Mouse (Mus musculus): Measurements from ENCODE around the gene Trim30a. TPM values are rescaled to one million over a fixed set of nuclear protein-coding genes. Genes with fewer than 3 reads are reported as not detected.
A peak's percentile ranks its signal among the peaks of the same experiment; 100 is the strongest.
"Not testable (repeated sequence)": the region's sequence is repeated elsewhere in the genome, so short reads cannot be mapped to it uniquely, and the experiment has no call there.

The Trim30a gene
- 1.4 and 1.9 TPM in 2 replicates for polyA plus RNA-seq (2014; fragmentation: Nextera tagmentation; extraction: Ambion mirVana)

- H3K4me3 ChIP-seq (ENCODE audit: low read depth, low read length), result no peak within 1 kb of the TSS
- 66% methylated on average over 3 of the region's 3 CpGs for WGBS
- no peak within 1 kb of the TSS for H3K9ac ChIP-seq (replicated peaks; ENCODE audit: low read depth, low read length)
- no peaks in the 10 kb centered on the region for H3K27me3 ChIP-seq (ENCODE audit: control insufficient read depth, insufficient read depth, low read length)
- H3K36me3 ChIP-seq (ENCODE audit: control insufficient read depth, insufficient read depth, low read length), result no peaks in the 10 kb centered on the region
- ATAC-seq (ENCODE audit: insufficient number of reproducible peaks, insufficient read depth, low FRiP score, low read depth), result no peak
- no peak within 1 kb of the TSS for H3K4me2 ChIP-seq (replicated peaks; ENCODE audit: low read depth, low read length)
- no peaks in the 10 kb centered on the region for H3K4me1 ChIP-seq (ENCODE audit: control insufficient read depth, insufficient read depth, low read length)
- H3K27ac ChIP-seq (ENCODE audit: low read length), result no peak within 1 kb of the TSS
- no peaks in the 10 kb centered on the region for H3K9me3 ChIP-seq (ENCODE audit: control insufficient read depth, low read depth, low read length)
Measured at GRCm38 (mm10) chr7:104465065-104465744, at the start of gene Trim30a. Gene Trim30a (minus strand): TSS chr7:104465193.

DNA sequence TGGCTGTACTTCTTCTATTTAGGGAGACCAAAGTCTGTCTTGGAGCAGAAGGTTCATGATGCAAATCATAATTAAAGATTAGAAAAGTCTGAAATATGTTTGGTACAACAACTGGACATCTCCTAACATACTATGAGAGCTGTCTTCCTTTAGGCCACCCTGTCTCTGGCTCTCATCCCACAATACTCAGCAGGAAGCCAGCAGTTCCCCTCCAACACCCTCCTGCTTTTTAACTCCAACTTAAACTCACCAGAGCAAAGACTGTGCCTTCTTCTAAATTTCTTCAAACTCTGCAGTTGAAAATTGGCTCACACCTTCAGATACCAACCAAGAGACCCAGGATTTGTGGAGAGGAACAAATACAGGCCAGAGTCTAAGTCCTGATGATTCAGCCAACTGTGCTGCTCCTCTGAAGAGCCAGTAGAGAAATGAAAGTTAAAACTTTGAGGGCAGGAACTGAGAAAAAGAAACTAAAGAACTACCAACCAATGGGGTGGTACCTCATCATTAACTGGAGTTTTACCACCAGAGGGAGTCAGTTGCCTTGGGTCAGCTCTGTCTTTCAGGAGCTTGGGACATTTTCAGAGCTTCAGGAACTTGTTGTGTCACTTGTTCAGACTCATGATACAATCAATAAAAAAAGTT is 42.5 kb upstream of the Trim30a start, which contains the start of gene Trim30d:
TSS of gene Trim30d (minus strand) at position 429 of the 645 bp plus-strand sequence.
- not testable (repeated sequence) for H3K27me3 ChIP-seq (ENCODE audit: control insufficient read depth, insufficient read depth, low read length); ATAC-seq (ENCODE audit: insufficient number of reproducible peaks, insufficient read depth, low FRiP score, low read depth); H3K4me3 ChIP-seq (ENCODE audit: low read depth, low read length); H3K27ac ChIP-seq (ENCODE audit: low read length); H3K9ac ChIP-seq (replicated peaks; ENCODE audit: low read depth, low read length); H3K4me1 ChIP-seq (ENCODE audit: control insufficient read depth, insufficient read depth, low read length); H3K4me2 ChIP-seq (replicated peaks; ENCODE audit: low read depth, low read length); H3K36me3 ChIP-seq (ENCODE audit: control insufficient read depth, insufficient read depth, low read length); H3K9me3 ChIP-seq (ENCODE audit: control insufficient read depth, low read depth, low read length)

DNA sequence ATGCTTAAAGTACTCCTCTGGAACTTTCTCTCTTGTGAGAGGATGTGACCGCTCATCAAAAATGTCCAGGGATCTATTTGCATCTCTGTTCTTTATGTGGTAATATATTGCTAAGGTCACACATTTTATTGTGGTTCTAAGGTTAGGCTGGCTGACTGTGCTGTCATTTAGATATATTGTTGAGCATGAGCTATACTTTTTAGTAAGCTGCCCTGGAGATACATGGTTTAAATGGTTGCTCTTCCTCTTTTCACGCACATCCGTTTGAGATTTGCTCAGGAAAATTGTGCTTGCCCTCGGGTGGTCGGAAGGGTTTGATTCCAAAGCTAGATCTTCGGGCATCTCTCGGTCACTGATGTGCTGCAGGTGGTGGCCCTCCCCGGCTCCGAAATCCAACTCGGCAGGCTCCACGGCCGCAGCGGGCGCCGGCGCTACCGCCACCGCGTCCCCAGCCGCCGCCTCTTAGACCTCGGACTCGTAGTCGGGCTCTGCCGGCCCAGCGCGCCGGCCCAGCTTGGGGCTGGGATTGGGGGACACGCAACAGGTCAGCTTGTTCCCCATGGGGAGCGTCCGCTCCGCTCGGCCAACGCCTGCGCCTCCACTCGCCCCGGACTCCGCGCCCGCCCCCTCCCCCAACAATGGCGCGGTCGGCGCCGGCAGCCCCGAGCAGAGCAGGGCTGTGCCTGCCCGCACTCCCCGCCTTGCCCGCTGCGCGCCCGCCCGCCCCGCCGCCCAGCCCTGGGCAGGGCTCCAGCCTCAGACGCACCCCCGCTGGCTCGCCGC is 36.8 kb upstream of the Trim30a start:
- H3K9ac ChIP-seq (replicated peaks; ENCODE audit: low read depth, low read length), result no peak overlapping the region; the same call in 1 of the 2 replicates
- no peaks in the 10 kb centered on the region for H3K27me3 ChIP-seq (ENCODE audit: control insufficient read depth, insufficient read depth, low read length)
- no peaks in the 10 kb centered on the region for H3K9me3 ChIP-seq (ENCODE audit: control insufficient read depth, low read depth, low read length)
- ATAC-seq (ENCODE audit: insufficient number of reproducible peaks, insufficient read depth, low FRiP score, low read depth), result peak; percentile 93
- H3K4me2 ChIP-seq (replicated peaks; ENCODE audit: low read depth, low read length), result peak overlapping the region; percentile 51
- H3K4me1 ChIP-seq (ENCODE audit: control insufficient read depth, insufficient read depth, low read length), result no peaks in the 10 kb centered on the region
- no peak overlapping the region for H3K27ac ChIP-seq (ENCODE audit: low read length)
- peak overlapping the region; percentile 40 for H3K4me3 ChIP-seq (ENCODE audit: low read depth, low read length)
- H3K36me3 ChIP-seq (ENCODE audit: control insufficient read depth, insufficient read depth, low read length), result no peaks in the 10 kb centered on the region
- WGBS, result 2% methylated on average over 56 of the region's 59 CpGs

DNA sequence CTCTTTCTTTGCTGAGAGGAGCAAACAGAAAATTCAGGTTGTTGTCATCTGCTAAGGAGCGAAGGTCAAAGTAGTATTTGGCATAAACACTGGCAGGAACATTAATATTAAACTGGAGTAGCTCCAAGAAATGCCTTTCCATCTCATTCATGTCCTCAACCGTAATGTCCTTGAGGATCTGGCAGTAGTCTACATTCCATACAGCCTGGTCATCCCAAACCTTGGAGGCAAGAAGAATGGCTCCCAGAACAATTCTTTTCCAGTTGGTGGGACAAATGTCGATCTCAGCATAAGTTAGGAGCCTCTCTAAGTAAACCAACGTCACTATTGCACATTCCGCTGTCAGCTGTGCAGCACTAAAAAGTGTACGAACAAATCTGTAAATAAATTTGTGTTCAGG is 36.2 kb upstream of the Trim30a start:
- H3K27me3 ChIP-seq (ENCODE audit: control insufficient read depth, insufficient read depth, low read length); H3K9ac ChIP-seq (replicated peaks; ENCODE audit: low read depth, low read length); ATAC-seq (ENCODE audit: insufficient number of reproducible peaks, insufficient read depth, low FRiP score, low read depth); H3K9me3 ChIP-seq (ENCODE audit: control insufficient read depth, low read depth, low read length); H3K27ac ChIP-seq (ENCODE audit: low read length); H3K4me2 ChIP-seq (replicated peaks; ENCODE audit: low read depth, low read length); H3K36me3 ChIP-seq (ENCODE audit: control insufficient read depth, insufficient read depth, low read length); H3K4me3 ChIP-seq (ENCODE audit: low read depth, low read length); H3K4me1 ChIP-seq (ENCODE audit: control insufficient read depth, insufficient read depth, low read length): not testable (repeated sequence)
- WGBS, result 43% methylated on average over 6 of the region's 6 CpGs

DNA sequence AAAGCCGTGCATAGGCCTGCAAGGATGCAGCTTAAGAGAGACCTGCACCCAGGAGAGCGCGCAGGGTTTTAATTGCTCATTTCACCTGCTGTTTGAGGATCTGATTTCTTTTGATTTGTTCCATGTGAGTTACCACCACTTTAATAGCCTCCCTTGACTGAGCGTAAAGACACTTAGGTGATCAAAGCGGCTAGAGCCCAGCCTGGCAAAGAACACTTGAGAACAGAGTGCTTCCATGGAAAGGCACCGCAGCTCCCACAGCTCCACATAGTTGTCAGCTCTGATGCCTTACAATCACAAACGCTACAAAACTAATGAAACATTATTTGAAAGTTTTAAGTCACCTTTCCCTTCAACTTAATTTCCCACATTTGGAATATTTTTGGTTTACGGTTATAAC is 34.5 kb upstream of the Trim30a start:
- H3K9ac ChIP-seq (replicated peaks; ENCODE audit: low read depth, low read length); H3K36me3 ChIP-seq (ENCODE audit: control insufficient read depth, insufficient read depth, low read length); H3K27ac ChIP-seq (ENCODE audit: low read length); H3K4me1 ChIP-seq (ENCODE audit: control insufficient read depth, insufficient read depth, low read length); H3K27me3 ChIP-seq (ENCODE audit: control insufficient read depth, insufficient read depth, low read length); H3K4me2 ChIP-seq (replicated peaks; ENCODE audit: low read depth, low read length); ATAC-seq (ENCODE audit: insufficient number of reproducible peaks, insufficient read depth, low FRiP score, low read depth); H3K4me3 ChIP-seq (ENCODE audit: low read depth, low read length); H3K9me3 ChIP-seq (ENCODE audit: control insufficient read depth, low read depth, low read length): not testable (repeated sequence)
- 81% methylated on average over 5 of the region's 8 CpGs for WGBS

- ATAC-seq (ENCODE audit: insufficient number of reproducible peaks, insufficient read depth, low FRiP score, low read depth), result no peak
- no peak overlapping the region for H3K4me3 ChIP-seq (ENCODE audit: low read depth, low read length)
- no peaks in the 10 kb centered on the region for H3K9me3 ChIP-seq (ENCODE audit: control insufficient read depth, low read depth, low read length)
- WGBS, result 59% methylated on average over 2 of the region's 2 CpGs
- H3K4me2 ChIP-seq (replicated peaks; ENCODE audit: low read depth, low read length), result no peak overlapping the region
- no peak overlapping the region for H3K27ac ChIP-seq (ENCODE audit: low read length)
- no peaks in the 10 kb centered on the region for H3K27me3 ChIP-seq (ENCODE audit: control insufficient read depth, insufficient read depth, low read length)
- H3K4me1 ChIP-seq (ENCODE audit: control insufficient read depth, insufficient read depth, low read length), result no peaks in the 10 kb centered on the region
- H3K36me3 ChIP-seq (ENCODE audit: control insufficient read depth, insufficient read depth, low read length), result no peaks in the 10 kb centered on the region
- H3K9ac ChIP-seq (replicated peaks; ENCODE audit: low read depth, low read length), result no peak overlapping the region
Measured at GRCm38 (mm10) chr7:104445961-104446645, 18.9 kb downstream of the Trim30a start.

- no peak overlapping the region for H3K9ac ChIP-seq (replicated peaks; ENCODE audit: low read depth, low read length)
- no peaks in the 10 kb centered on the region for H3K9me3 ChIP-seq (ENCODE audit: control insufficient read depth, low read depth, low read length)
- no peaks in the 10 kb centered on the region for H3K36me3 ChIP-seq (ENCODE audit: control insufficient read depth, insufficient read depth, low read length)
- no peak overlapping the region for H3K27ac ChIP-seq (ENCODE audit: low read length)
- no peak for ATAC-seq (ENCODE audit: insufficient number of reproducible peaks, insufficient read depth, low FRiP score, low read depth)
- H3K4me2 ChIP-seq (replicated peaks; ENCODE audit: low read depth, low read length), result no peak overlapping the region
- no peaks in the 10 kb centered on the region for H3K4me1 ChIP-seq (ENCODE audit: control insufficient read depth, insufficient read depth, low read length)
- no peaks in the 10 kb centered on the region for H3K27me3 ChIP-seq (ENCODE audit: control insufficient read depth, insufficient read depth, low read length)
- H3K4me3 ChIP-seq (ENCODE audit: low read depth, low read length), result no peak overlapping the region
- WGBS, result 95% methylated on average over 3 of the region's 3 CpGs
Measured at GRCm38 (mm10) chr7:104404460-104404950, 60.5 kb downstream of the Trim30a start.

- ATAC-seq (ENCODE audit: insufficient number of reproducible peaks, insufficient read depth, low FRiP score, low read depth), result no peak
- H3K4me1 ChIP-seq (ENCODE audit: control insufficient read depth, insufficient read depth, low read length), result no peaks in the 10 kb centered on the region
Measured at GRCm38 (mm10) chr7:104401140-104401539, 63.9 kb downstream of the Trim30a start.

More at GRCm38 (mm10) chr7:104401140-104401539, 63.9 kb downstream of the Trim30a start:
- Histone ChIP-seq H3K36me3 (ENCODE audit: control insufficient read depth, insufficient read depth, low read length) (no peaks in the 10 kb centered on the region), H3K27me3 (ENCODE audit: control insufficient read depth, insufficient read depth, low read length) (no peaks in the 10 kb centered on the region), H3K4me2 (replicated peaks; ENCODE audit: low read depth, low read length) (no peak overlapping the region), H3K27ac (ENCODE audit: low read length) (no peak overlapping the region), H3K9ac (replicated peaks; ENCODE audit: low read depth, low read length) (no peak overlapping the region), H3K4me3 (ENCODE audit: low read depth, low read length) (no peak overlapping the region), H3K9me3 (ENCODE audit: control insufficient read depth, low read depth, low read length) (no peaks in the 10 kb centered on the region)

Data from stomach, embryonic 14.5 days (tissue).